Mouse (Mus musculus) layer of hippocampus, adult 2 months (tissue): ENCODE measurements around the gene Epb41. TPM values are rescaled to one million over a fixed set of nuclear protein-coding genes. Genes with fewer than 3 reads are reported as not detected.
A peak's percentile ranks its signal among the peaks of the same experiment; 100 is the strongest.

Source experiments
- DNase-seq, 2 experiments: peaks; one replicate each; pipeline ENCODE4 v3.0.0; 2022; ENCODE audit warnings: low spot score in 2 of 2
- H3K27ac ChIP-seq: fragments of 200-600 bp; 2 replicates; pipeline ENCODE4 v1.8.1; 2022
- H3K4me3 ChIP-seq: fragments of 200-600 bp; 2 replicates; pipeline ENCODE4 v1.8.1; 2022; ENCODE audit warnings: mild to moderate bottlenecking
- CTCF ChIP-seq: fragments of 200-600 bp; conservative IDR thresholded peaks from 2 replicates; pipeline ENCODE4 v1.8.1; 2022; ENCODE audit warnings: antibody characterized with exemption, mild to moderate bottlenecking, moderate library complexity
- total RNA-seq, 2 experiments: library from RNA; stranded (reverse); gene quantifications; 2 replicates each; pipeline ENCODE4 v1.2.3; 2021

The Epb41 gene
- total RNA-seq, 2 experiments from 2014 or later: 21.5 to 23.2 TPM

DNA sequence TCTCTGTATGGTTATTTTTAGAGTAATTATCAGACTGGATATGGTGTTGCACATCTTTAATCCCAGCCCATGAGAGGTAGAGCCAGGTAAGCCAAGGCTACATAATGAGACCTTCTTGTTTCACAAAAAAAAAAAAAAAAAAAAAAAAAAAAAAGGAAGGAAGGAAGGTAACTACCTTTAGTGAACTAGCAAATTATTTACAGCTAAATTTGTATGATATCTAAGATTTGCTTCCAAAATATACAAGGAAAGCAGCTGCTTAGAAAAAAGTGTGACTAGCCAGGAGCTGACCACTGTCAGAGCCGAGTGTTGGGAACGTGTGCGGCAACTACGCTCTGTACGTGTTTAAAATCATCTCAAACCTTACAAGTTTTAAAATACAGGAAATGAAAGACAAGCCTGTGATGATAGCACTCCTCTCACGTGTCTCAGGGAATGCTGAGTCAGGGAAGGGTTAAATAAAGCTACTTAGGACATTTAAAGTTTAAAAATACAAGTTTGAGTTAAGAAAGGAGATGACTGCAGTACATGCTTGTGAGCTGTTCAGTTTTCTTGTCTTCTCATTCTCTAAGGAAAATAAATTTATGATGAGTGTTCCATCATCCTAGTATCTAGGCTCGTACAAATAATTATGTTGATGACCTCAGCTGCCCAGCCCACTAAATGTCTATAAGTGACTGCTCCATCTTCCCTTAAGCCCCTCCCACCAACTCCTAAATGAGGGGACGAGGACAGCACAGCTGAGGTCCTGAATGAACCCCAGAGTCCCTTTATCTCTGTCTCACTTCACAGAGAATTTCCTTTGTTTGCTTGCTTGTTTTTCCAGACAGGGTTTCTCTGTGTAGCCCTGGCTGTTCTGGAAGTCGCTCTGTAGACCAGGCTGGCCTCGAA, 45.0 kb downstream of the Epb41 start:
- H3K27ac ChIP-seq: no peak overlapping the region
- TF ChIP-seq CTCF: no peak

DNA sequence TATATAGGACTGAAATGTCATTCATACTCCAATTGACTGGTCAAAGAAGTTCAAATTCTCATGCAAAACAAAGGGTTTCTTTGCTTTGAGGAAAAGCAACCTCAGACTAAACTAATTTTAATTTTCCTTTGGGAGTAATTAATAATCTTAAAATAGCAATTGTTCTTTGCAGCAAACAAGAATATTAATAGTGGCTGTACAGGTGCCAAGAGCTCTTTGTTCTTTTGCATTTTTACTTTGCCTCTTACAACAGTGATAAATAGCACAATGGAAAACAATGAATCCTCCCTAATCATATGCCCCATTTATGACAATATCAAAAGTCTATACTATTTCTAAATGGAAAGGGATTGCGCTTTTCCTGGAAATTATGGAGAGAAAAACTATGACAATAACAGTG, 47.3 kb downstream of the Epb41 start:
- H3K27ac ChIP-seq: peak overlapping the region; percentile 25; the same call in 1 of the 2 replicates
- no peak overlapping the region for H3K4me3 ChIP-seq
- DNase-seq: no peak
- no peak for TF ChIP-seq CTCF

More for the DNA sequence above, 45.0 kb downstream of the Epb41 start:
- H3K4me3 ChIP-seq: no peak overlapping the region
- DNase-seq: no peak

DNA sequence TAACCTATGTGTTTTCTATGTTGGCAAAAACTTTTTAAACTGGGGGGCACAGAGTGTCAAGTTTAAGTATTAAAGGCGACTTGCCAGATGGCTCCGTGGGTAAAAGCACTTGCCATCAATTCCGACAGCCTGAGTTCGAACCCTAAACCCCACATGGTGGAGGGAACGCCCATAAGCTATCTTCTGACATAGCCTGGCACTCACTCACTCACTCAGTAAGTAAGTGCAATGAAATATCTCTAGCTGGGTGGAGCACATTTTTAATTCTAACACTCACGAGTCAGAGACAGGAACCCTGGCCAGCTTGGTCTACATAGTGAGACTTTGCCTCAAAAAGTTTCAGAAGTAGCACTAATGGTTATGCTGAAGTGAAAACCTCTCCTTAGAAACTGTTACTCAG, 48.0 kb downstream of the Epb41 start:
- DNase-seq: no peak
- TF ChIP-seq CTCF: no peak
- H3K27ac ChIP-seq: no peak overlapping the region
- no peak overlapping the region for H3K4me3 ChIP-seq

DNA sequence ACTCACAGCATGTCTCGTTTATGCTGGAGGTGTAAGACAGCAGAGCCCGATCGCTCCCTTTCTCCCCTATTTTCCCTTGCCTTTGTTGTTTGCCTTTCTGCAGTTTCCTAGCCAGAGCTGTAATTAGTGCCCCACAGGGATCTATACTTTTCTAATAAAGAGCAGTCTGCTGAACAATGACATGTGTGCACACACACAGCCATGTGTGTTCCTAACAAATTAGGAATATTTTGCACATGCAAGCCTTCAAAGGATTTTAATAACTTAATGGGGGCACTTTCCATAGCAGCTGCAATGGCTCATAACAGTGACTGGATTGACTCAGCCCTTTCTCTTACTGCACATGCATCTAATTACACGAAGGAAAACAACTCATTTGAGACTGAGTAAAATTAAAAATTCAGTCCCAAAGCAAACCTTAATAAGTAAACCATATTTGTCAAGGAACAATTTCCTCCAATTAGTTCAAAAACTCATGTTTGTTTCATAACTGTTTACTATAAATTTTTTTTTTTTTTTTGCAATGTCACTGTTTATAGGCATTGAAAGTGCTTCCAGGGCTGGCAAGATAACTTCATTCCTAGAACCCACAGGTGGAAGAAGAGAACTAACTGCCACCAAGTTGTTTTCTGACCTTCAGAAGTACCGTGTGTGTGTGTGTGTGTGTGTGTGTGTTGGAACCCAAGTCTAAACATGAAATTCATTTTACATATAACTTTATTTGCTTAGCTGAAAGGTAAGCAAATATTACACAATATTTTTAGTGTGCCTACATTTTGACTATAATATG, 49.2 kb downstream of the Epb41 start:
- H3K27ac ChIP-seq: no peak overlapping the region
- no peak for TF ChIP-seq CTCF
- no peak overlapping the region for H3K4me3 ChIP-seq
- DNase-seq: no peak

DNA sequence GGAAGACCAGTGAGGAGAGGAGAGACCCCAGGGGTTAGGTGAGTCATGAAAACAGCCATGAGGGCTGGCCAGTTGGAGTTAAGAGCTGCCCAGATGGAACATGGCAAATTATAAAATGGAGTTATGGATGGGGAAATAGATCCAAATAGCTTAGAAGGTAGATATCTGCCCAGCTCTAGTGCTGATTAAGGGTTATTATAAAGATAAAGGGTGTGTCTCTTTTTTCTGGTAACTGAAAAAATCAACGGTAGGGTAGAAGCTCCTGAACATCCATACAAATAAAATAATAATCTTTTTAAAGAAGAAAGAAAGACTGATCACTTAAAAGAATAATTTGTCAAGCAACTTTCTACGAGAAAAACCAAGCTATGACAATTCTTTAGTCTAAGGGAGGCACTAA, 49.9 kb downstream of the Epb41 start:
- DNase-seq: no peak
- Histone ChIP-seq H3K27ac (no peak overlapping the region), H3K4me3 (no peak overlapping the region)
- TF ChIP-seq CTCF: no peak

DNA sequence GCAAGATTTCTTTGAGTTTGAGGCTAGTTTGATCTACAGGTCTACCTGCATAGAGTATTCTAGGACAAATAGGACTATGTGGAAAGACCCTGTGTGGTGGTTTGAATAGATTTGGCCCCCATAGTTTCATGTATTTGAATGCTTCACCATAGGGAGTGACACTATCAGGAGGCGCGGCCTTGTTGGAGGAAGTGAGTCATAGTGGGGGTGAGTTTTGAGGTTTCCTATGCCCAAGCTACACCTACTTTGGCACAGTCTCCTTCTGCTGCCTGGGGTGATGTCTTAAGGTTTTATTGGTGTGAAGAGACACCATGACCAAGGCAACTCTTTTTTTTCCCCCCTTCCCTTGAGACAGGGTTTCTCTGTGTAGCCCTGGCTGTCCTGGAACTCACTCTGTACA, 51.3 kb downstream of the Epb41 start:
- DNase-seq: no peak
- H3K4me3 ChIP-seq: no peak overlapping the region
- H3K27ac ChIP-seq: no peak overlapping the region
- TF ChIP-seq CTCF: no peak

DNA sequence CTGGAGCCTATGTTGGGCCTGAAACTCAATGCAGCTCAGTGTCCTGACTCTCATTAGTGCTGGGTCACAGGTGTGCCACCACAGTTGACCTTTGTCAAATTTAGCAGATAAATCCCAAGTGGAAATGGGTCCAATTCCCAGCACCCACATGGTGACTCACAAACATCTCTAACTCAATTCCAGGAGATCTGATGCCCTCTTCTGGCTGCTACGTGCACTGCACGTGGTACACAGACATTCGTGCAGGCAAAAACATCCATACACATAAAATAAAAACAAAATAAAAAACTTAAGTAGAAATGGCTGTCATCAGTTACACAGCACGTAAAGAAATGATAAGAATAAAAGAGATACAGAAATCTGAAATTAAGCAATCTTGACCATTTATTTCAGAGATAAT, 52.5 kb downstream of the Epb41 start:
- TF ChIP-seq CTCF: peak; percentile 59
- DNase-seq: no peak
- H3K27ac ChIP-seq: no peak overlapping the region
- no peak overlapping the region for H3K4me3 ChIP-seq

DNA sequence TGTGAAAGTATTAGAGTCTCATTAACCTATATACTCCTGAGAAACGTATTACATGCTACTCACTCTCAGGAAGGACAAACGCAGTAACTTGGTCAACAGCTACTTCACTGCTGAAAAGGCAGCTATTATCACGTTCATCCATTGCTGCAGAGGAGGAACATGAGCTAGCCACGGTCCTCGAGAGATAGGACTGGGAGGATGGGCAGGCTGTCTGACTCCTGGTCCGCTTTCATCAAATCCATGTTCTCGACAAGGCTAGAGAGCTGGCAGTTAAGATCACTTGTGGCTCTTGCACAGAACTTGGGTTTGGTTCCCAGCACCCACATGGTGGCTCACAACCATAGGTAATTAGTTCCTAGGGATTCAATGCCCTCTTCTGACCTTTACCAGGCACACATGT, 53.2 kb downstream of the Epb41 start:
- no peak for DNase-seq
- Histone ChIP-seq H3K4me3 (no peak overlapping the region), H3K27ac (no peak overlapping the region)
- TF ChIP-seq CTCF: no peak

DNA sequence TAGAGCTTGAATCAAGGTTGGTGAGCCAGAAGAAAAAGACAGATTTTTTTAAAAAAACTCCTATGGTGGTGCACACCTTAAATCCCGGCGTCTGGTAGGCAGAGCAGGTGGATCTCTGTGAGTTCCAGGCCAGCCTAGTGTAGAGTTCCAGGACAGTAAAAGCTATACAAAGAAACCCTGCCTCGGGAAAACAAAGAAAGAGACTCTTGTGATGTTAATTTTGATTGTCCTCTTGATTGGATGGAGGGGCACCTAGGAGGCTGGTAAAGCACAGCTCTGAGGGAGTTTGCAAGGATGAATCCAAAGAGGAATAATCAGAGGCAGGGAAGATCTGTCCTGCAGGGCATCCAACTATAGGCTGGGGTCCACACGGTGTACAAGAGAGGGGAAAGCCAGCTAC, 56.6 kb downstream of the Epb41 start:
- TF ChIP-seq CTCF: no peak
- H3K4me3 ChIP-seq: no peak overlapping the region

DNA sequence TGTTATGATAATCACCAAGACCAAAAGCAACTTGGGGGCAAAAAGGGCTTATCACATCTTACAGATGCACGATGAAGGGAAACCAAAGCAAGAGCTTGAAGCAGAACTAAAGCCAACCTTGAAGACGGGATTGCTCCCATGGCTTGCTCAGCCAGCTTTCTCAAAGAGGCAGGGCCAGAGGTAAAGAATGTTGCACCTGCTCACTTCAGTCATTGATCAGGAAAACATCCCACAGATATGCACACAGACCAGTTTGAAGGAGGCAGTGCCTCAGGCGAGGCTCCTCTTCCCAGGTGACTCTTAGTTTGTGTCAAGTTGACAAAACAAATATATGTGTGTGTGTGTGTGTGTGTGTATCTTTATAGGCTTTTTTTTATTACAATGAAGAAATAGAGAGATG, 59.7 kb downstream of the Epb41 start:
- Histone ChIP-seq H3K4me3 (no peak overlapping the region), H3K27ac (no peak overlapping the region)
- DNase-seq: no peak
- TF ChIP-seq CTCF: no peak

More for the DNA sequence above, 56.6 kb downstream of the Epb41 start:
- no peak for DNase-seq
- no peak overlapping the region for H3K27ac ChIP-seq

DNA sequence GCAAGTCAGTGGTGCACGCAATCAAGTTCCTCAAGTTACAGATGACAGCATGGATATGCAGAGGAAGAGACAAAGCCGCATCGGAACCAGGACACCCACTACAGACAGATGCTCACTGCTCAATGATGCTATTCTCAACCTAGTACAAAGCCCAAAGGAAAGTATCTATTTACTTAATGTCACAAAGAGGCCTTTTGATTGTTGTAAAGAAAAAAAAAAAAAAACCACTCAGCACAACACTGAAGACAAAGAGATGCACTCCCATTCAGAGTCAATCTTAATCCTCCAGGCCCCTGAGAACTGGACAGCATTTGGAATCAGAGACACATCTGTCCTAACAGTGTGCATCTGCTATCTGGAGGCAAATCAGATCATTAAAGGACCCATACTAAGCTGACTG, 63.5 kb downstream of the Epb41 start:
- no peak overlapping the region for H3K27ac ChIP-seq
- TF ChIP-seq CTCF: no peak
- no peak for DNase-seq
- no peak overlapping the region for H3K4me3 ChIP-seq

DNA sequence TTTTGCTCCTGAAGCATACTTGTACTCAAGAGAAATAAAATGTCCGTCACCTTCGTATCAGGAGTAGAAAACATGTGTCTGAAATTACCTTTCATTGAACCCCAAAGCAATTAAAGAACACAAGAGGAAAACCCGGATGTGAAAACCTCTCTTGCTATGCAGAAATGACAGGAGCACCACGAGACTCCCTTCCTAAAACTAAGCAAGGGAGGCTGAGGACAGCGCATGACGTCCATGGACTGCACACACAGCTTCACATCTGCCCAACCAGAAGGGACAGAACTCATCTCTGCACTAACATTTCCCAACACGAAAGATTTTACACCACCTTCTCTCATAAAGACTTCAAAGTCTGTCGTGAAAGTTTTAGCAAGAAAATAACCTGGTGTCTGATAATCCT, 64.7 kb downstream of the Epb41 start:
- no peak for TF ChIP-seq CTCF
- Histone ChIP-seq H3K4me3 (no peak overlapping the region), H3K27ac (no peak overlapping the region)
- no peak for DNase-seq

DNA sequence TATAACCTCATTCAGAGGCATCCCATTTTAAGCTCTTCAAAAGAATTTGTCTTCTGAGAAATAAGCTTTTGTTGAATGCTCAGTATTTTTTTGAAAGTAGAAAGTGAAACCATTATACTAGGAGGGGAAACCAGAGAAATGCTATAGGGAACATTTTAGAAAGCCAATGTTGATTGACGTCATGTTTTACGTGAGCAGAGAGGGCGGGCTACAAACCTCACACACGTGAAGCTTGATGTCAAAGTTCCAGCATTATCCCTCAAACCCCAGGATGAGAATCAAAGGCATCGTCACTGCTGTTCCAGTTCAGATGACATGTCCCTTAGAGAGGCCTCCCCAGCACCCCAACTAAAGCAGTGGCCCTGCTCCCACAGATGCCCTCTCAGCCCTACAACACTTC, 66.9 kb downstream of the Epb41 start:
- H3K4me3 ChIP-seq: no peak overlapping the region
- H3K27ac ChIP-seq: no peak overlapping the region
- TF ChIP-seq CTCF: no peak
- DNase-seq: no peak
